Mouse (Mus musculus): Measurements from ENCODE around the gene Rbm42.
A peak's percentile ranks its signal among the peaks of the same experiment; 100 is the strongest.

Gene Rbm42

GRCm38 (mm10) chr7:30618658-30619057 is 31.5 kb downstream of the Rbm42 start:
- no peak for DNase-seq (ENCODE audit: low spot score in 2 of 2)

- no peak for DNase-seq (ENCODE audit: low spot score in 2 of 2)
Observed at GRCm38 (mm10) chr7:30615049-30615760, 34.9 kb downstream of the Rbm42 start.

- no peak for DNase-seq (ENCODE audit: low spot score in 2 of 2)
Observed at GRCm38 (mm10) chr7:30614454-30614853, 35.7 kb downstream of the Rbm42 start.

GRCm38 (mm10) chr7:30613529-30614112 is 36.5 kb downstream of the Rbm42 start:
- peak in 1 of 2 experiments; percentile 67 for DNase-seq (ENCODE audit: low spot score in 2 of 2)

GRCm38 (mm10) chr7:30612654-30613402 is 37.3 kb downstream of the Rbm42 start, which contains the start of gene Upk1a:
Gene Upk1a (minus strand): TSS chr7:30612847.
- no peak for DNase-seq (ENCODE audit: low spot score in 2 of 2)

- no peak for DNase-seq (ENCODE audit: low spot score in 2 of 2)
Observed at GRCm38 (mm10) chr7:30610043-30610442, 40.1 kb downstream of the Rbm42 start.

GRCm38 (mm10) chr7:30608476-30608875 is 41.6 kb downstream of the Rbm42 start:
- DNase-seq (ENCODE audit: low spot score in 2 of 2), result no peak

- DNase-seq (ENCODE audit: low spot score in 2 of 2), result peak; percentile 32 to 65
Observed at GRCm38 (mm10) chr7:30607706-30608309, 42.3 kb downstream of the Rbm42 start.

GRCm38 (mm10) chr7:30604944-30605343 is 45.2 kb downstream of the Rbm42 start:
- no peak for DNase-seq (ENCODE audit: low spot score in 2 of 2)

GRCm38 (mm10) chr7:30604424-30604823 is 45.7 kb downstream of the Rbm42 start:
- DNase-seq (ENCODE audit: low spot score in 2 of 2), result no peak

- DNase-seq (ENCODE audit: low spot score in 2 of 2), result no peak
Observed at GRCm38 (mm10) chr7:30602583-30602982, 47.5 kb downstream of the Rbm42 start.

GRCm38 (mm10) chr7:30600651-30601050 is 49.5 kb downstream of the Rbm42 start:
- no peak for DNase-seq (ENCODE audit: low spot score in 2 of 2)

- peak; percentile 61 to 67 for DNase-seq (ENCODE audit: low spot score in 2 of 2)
Observed at GRCm38 (mm10) chr7:30599933-30600353, 50.2 kb downstream of the Rbm42 start.

- no peak for DNase-seq (ENCODE audit: low spot score in 2 of 2)
Observed at GRCm38 (mm10) chr7:30598786-30599185, 51.3 kb downstream of the Rbm42 start, which contains the start of gene Zbtb32. Gene Zbtb32 (minus strand): TSS chr7:30598909.

GRCm38 (mm10) chr7:30596811-30597210 is 53.3 kb downstream of the Rbm42 start:
- no peak for DNase-seq (ENCODE audit: low spot score in 2 of 2)

GRCm38 (mm10) chr7:30596093-30596492 is 54.0 kb downstream of the Rbm42 start:
- no peak for DNase-seq (ENCODE audit: low spot score in 2 of 2)

- DNase-seq (ENCODE audit: low spot score in 2 of 2), result no peak
Observed at GRCm38 (mm10) chr7:30594510-30595024, 55.5 kb downstream of the Rbm42 start.

GRCm38 (mm10) chr7:30593579-30594509 is 56.3 kb downstream of the Rbm42 start:
- no peak for DNase-seq (ENCODE audit: low spot score in 2 of 2)

- DNase-seq (ENCODE audit: low spot score in 2 of 2), result no peak
Observed at GRCm38 (mm10) chr7:30592772-30593423, 57.2 kb downstream of the Rbm42 start.

GRCm38 (mm10) chr7:30591605-30591951 is 58.5 kb downstream of the Rbm42 start:
- no peak for DNase-seq (ENCODE audit: low spot score in 2 of 2)

All from spleen, postnatal 14 days (tissue).